Mouse (Mus musculus) 3T3-L1 (cell line): Measurements from ENCODE around the gene Spop.
"Not testable (repeated sequence)": the region's sequence is repeated elsewhere in the genome, so short reads cannot be mapped to it uniquely, and the experiment has no call there.

Source experiments
- DNase-seq: peaks from one replicate; pipeline ENCODE4 v3.0.0-alpha.2; 2015; ENCODE audit warnings: low read depth, low spot score

The Spop gene

GRCm38 (mm10) chr11:95391201-95391600, 22.7 kb upstream of the Spop start:
- no peak for DNase-seq

GRCm38 (mm10) chr11:95391743-95392142, 22.1 kb upstream of the Spop start:
- no peak for DNase-seq

- no peak for DNase-seq
These were observed 21.6 kb upstream of the Spop start for GRCm38 (mm10) chr11:95392223-95392667.

- no peak for DNase-seq
These were observed 21.0 kb upstream of the Spop start for GRCm38 (mm10) chr11:95392708-95393499.

- DNase-seq: no peak
These were observed 20.4 kb upstream of the Spop start for GRCm38 (mm10) chr11:95393500-95393816.

GRCm38 (mm10) chr11:95394112-95394511, 19.8 kb upstream of the Spop start:
- no peak for DNase-seq

GRCm38 (mm10) chr11:95396548-95396947, 17.3 kb upstream of the Spop start:
- no peak for DNase-seq

GRCm38 (mm10) chr11:95397843-95398835, 15.7 kb upstream of the Spop start:
- DNase-seq: peak; percentile 76

GRCm38 (mm10) chr11:95399520-95400020, 14.3 kb upstream of the Spop start:
- DNase-seq: no peak

- no peak for DNase-seq
These were observed 12.3 kb upstream of the Spop start for GRCm38 (mm10) chr11:95401568-95401967.

GRCm38 (mm10) chr11:95402196-95402595, 11.7 kb upstream of the Spop start:
- peak; percentile 16 for DNase-seq

GRCm38 (mm10) chr11:95402658-95403101, 11.2 kb upstream of the Spop start:
- peak; percentile 48 for DNase-seq

- peak; percentile 81 for DNase-seq
These were observed 10.2 kb upstream of the Spop start for GRCm38 (mm10) chr11:95403382-95404340.

- DNase-seq: peak; percentile 28
These were observed 8.1 kb upstream of the Spop start for GRCm38 (mm10) chr11:95405771-95406170.

GRCm38 (mm10) chr11:95406398-95406797, 7.5 kb upstream of the Spop start:
- not testable (repeated sequence) for DNase-seq

- no peak for DNase-seq
These were observed 4.3 kb upstream of the Spop start for GRCm38 (mm10) chr11:95409450-95410112.

- DNase-seq: no peak
These were observed 2.3 kb upstream of the Spop start for GRCm38 (mm10) chr11:95411453-95412013.

GRCm38 (mm10) chr11:95412615-95413014, 1.3 kb upstream of the Spop start:
- no peak for DNase-seq

- peak; percentile 99 for DNase-seq
These were observed 769 bp downstream of the Spop start for GRCm38 (mm10) chr11:95414536-95415161.

GRCm38 (mm10) chr11:95415931-95416330, 2.1 kb downstream of the Spop start:
- DNase-seq: peak; percentile 49
